Mouse (Mus musculus) liver, postnatal 0 days (tissue): ENCODE measurements around the gene Trafd1.
A peak's percentile ranks its signal among the peaks of the same experiment; 100 is the strongest.
"Not testable (repeated sequence)": the region's sequence is repeated elsewhere in the genome, so short reads cannot be mapped to it uniquely, and the experiment has no call there.

Source experiments
- CTCF ChIP-seq: sonication (generic); IDR thresholded peaks from 2 replicates; pipeline ENCODE4 v1.5.1; 2016; ENCODE audit warnings: antibody characterized with exemption, low read depth
- EP300 ChIP-seq: IDR thresholded peaks from 2 replicates; pipeline ENCODE4 v1.6.1; 2016; ENCODE audit warnings: antibody characterized with exemption, low read depth, mild to moderate bottlenecking

DNA sequence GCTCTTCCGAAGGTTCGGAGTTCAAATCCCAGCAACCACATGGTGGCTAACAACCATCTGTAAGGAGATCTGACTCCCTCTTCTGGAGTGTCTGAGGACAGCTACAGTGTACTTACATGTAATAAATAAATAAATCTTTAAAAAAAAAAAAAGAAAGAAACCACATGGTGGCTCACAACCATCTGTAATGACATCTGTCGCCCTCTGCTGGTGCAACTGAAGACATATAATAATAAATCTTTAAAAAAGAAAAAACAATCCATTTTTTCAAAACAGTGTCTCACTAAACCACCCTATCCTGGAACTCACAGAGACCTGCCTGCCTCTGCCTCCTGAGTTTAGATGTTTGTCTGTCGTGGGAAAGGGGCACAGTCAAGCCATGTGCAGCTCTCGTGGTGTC lies 8.5 kb downstream of the Trafd1 start:
- peak; percentile 57 for TF ChIP-seq CTCF
- not testable (repeated sequence) for TF ChIP-seq EP300
